Mouse (Mus musculus): Measurements from ENCODE around the gene Sez6l. TPM values are rescaled to one million over a fixed set of nuclear protein-coding genes. Genes with fewer than 3 reads are reported as not detected.

Sez6l gene
- total and polyA plus RNA-seq, 3 experiments: not detected

GRCm38 (mm10) chr5:112499918-112500682, 76.9 kb downstream of the Sez6l start:
- Histone ChIP-seq H3K36me3 (replicated peaks in 1 of 2; ENCODE audit: control insufficient read depth in 1 of 2, insufficient read depth in 1 of 2, low read length in 1 of 2) (no peaks in the 10 kb centered on the region), H3K27me3 (replicated peaks) (no peaks in the 10 kb centered on the region), H3K4me2 (ENCODE audit: insufficient read depth, low read depth, poor library complexity, severe bottlenecking) (no peak overlapping the region), H3K79me2 (replicated peaks; ENCODE audit: control insufficient read depth, extremely low read depth, insufficient read depth, poor library complexity, severe bottlenecking) (no peaks in the 10 kb centered on the region), H3K9ac (ENCODE audit: insufficient read depth, low read depth) (no peak overlapping the region), H3K4me1 (ENCODE audit: control insufficient read depth in 1 of 2, insufficient read depth in 2 of 2) (no peaks in the 10 kb centered on the region), H3K27ac (ENCODE audit: insufficient read depth, low read depth) (no peak overlapping the region), H3K9me3 (replicated peaks; ENCODE audit: low read length) (peaks cover 89% of the 10 kb centered on the region), H3K4me3 (replicated peaks in 1 of 3; ENCODE audit: low read depth in 2 of 3, low read length in 2 of 3, poor library complexity in 1 of 3) (no peak overlapping the region)
- no peak for DNase-seq (ENCODE audit: extremely low read depth)
- in situ Hi-C loops (cut with MboI; ENCODE audit: low pct_ligation_motif_present, low pct_unique_long_range_greater_than_20kb, low sequenced_read_pairs): no loop called here
- dilution Hi-C loops (cut with MboI; ENCODE audit: extremely low pct_ligation_motif_present, extremely low pct_unique_long_range_greater_than_20kb, low sequenced_read_pairs): no loop called here
- no peak for TF ChIP-seq CHD1 (IDR thresholded peaks at IDR 0.05; ENCODE audit: low read depth, low read length)

DNA sequence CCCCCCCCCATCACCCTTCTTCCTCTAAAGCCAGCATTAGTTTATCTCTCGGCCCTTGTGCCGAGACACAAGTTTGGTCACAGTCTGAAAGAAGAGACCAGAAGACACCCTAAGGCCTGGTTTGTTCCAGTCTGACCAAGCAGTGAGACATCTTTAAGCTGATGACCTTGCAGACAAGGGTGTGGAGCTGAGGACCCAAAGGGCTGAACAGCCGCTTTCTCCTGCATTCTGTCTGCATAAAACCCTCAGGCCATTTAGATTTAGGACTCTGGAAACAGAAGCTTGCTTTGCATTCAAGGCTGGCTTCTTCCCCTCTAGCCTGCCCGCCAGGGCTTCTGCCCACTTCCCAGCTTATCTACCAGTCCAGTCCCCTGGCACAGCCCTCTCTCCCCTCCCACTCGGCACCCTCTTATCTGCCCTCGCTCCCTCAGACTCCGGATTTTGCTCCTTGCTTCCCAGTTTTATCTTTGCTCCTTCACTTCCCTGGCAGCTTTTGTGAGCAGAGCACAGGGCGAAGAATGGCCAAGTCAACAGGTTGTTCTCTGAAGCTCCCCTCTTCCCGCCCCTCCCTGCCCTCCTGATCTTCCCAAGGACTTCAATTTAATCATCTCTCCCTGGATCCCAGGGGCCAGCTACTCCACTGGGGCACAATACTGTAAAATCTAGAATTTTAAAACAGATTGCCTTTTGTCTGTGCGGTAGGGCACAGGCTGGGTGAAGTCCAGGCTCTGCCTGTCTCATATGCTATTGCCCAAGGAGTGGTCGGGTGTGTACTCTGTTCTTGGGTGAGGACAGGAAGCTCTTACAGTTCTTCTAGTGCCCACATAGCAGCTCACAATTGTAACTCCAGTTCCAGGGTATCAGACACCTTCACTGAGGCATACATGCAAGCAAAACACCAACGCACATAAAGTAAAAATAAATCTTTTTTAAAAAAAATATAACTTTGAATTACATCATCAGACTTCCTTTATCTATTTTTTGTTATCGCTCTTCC, 77.8 kb downstream of the Sez6l start:
- no peak for DNase-seq (ENCODE audit: extremely low read depth)
- Histone ChIP-seq H3K36me3 (replicated peaks in 1 of 2; ENCODE audit: control insufficient read depth in 1 of 2, insufficient read depth in 1 of 2, low read length in 1 of 2) (no peaks in the 10 kb centered on the region), H3K9ac (ENCODE audit: insufficient read depth, low read depth) (no peak overlapping the region), H3K9me3 (replicated peaks; ENCODE audit: low read length) (peaks cover 90% of the 10 kb centered on the region), H3K4me3 (replicated peaks in 1 of 3; ENCODE audit: low read depth in 2 of 3, low read length in 2 of 3, poor library complexity in 1 of 3) (no peak overlapping the region), H3K4me2 (ENCODE audit: insufficient read depth, low read depth, poor library complexity, severe bottlenecking) (no peak overlapping the region), H3K4me1 (ENCODE audit: control insufficient read depth in 1 of 2, insufficient read depth in 2 of 2) (no peaks in the 10 kb centered on the region), H3K79me2 (replicated peaks; ENCODE audit: control insufficient read depth, extremely low read depth, insufficient read depth, poor library complexity, severe bottlenecking) (no peaks in the 10 kb centered on the region), H3K27me3 (replicated peaks) (no peaks in the 10 kb centered on the region), H3K27ac (ENCODE audit: insufficient read depth, low read depth) (no peak overlapping the region)
- dilution Hi-C loops (cut with MboI; ENCODE audit: extremely low pct_ligation_motif_present, extremely low pct_unique_long_range_greater_than_20kb, low sequenced_read_pairs) (no loop called here), in situ Hi-C loops (cut with MboI; ENCODE audit: low pct_ligation_motif_present, low pct_unique_long_range_greater_than_20kb, low sequenced_read_pairs) (no loop called here)
- TF ChIP-seq EP300 (IDR thresholded peaks at IDR 0.05; ENCODE audit: low read length) (no peak), SMC3 (IDR thresholded peaks at IDR 0.05; ENCODE audit: low read depth, low read length) (no peak), ZKSCAN1 (IDR thresholded peaks at IDR 0.05; ENCODE audit: borderline replicate concordance, low read depth, low read length) (no peak), CTCF (conservative IDR thresholded peaks at IDR 0.05 in 1 of 2, IDR thresholded peaks at IDR 0.05 in 1 of 2; ENCODE audit: low read depth in 2 of 2, low read length in 2 of 2) (no peak), TBP (conservative IDR thresholded peaks at IDR 0.05; ENCODE audit: low read depth, low read length) (no peak), NELFE (IDR thresholded peaks at IDR 0.05; ENCODE audit: low read depth, low read length) (no peak), JUND (conservative IDR thresholded peaks at IDR 0.05; ENCODE audit: low read depth, low read length) (no peak), SIN3A (IDR thresholded peaks at IDR 0.05; ENCODE audit: low read length) (no peak), MAZ (IDR thresholded peaks at IDR 0.05; ENCODE audit: low read depth, low read length) (no peak), KAT2A (IDR thresholded peaks at IDR 0.05; ENCODE audit: insufficient replicate concordance, low read length) (no peak), ZMIZ1 (IDR thresholded peaks at IDR 0.05; ENCODE audit: low read depth, low read length) (no peak), MXI1 (IDR thresholded peaks at IDR 0.05; ENCODE audit: low read depth, low read length) (no peak), POLR2AphosphoS2 (IDR thresholded peaks at IDR 0.05; ENCODE audit: low read depth, low read length) (no peak)
